Mouse (Mus musculus) retina, embryonic 14.5 days (tissue): ENCODE results near the gene Efcab6.
"Not testable (repeated sequence)": the region's sequence is repeated elsewhere in the genome, so short reads cannot be mapped to it uniquely, and the experiment has no call there.

Experiments used
- DNase-seq: peaks from one replicate; pipeline ENCODE4 v3.0.0-alpha.2; 2015; ENCODE audit warnings: low spot score

The Efcab6 gene

GRCm38 (mm10) chr15:84065140-84065539, at the start of gene Efcab6:
TSS of gene Efcab6 (minus strand) at chr15:84065379.
- peak; percentile 52 for DNase-seq

- no peak for DNase-seq
Observed at GRCm38 (mm10) chr15:84113873-84114272, 48.7 kb upstream of the Efcab6 start.

GRCm38 (mm10) chr15:84108899-84109298, 43.7 kb upstream of the Efcab6 start:
- peak; percentile 69 for DNase-seq

- no peak for DNase-seq
Observed at GRCm38 (mm10) chr15:84105924-84106500, 40.8 kb upstream of the Efcab6 start.

- DNase-seq, result peak; percentile 46
Observed at GRCm38 (mm10) chr15:84105105-84105923, 40.1 kb upstream of the Efcab6 start, which contains the start of gene Sult4a1. TSS of gene Sult4a1 (minus strand) at chr15:84105754.

GRCm38 (mm10) chr15:84104626-84105025, 39.4 kb upstream of the Efcab6 start:
- DNase-seq, result no peak

- not testable (repeated sequence) for DNase-seq
Observed at GRCm38 (mm10) chr15:84097536-84097935, 32.4 kb upstream of the Efcab6 start.

GRCm38 (mm10) chr15:84096051-84096450, 30.9 kb upstream of the Efcab6 start:
- DNase-seq, result no peak

GRCm38 (mm10) chr15:84094921-84095320, 29.7 kb upstream of the Efcab6 start:
- no peak for DNase-seq

GRCm38 (mm10) chr15:84086775-84087174, 21.6 kb upstream of the Efcab6 start:
- DNase-seq, result no peak

- DNase-seq, result no peak
Observed at GRCm38 (mm10) chr15:84086364-84086763, 21.2 kb upstream of the Efcab6 start.

- no peak for DNase-seq
Observed at GRCm38 (mm10) chr15:84080069-84080468, 14.9 kb upstream of the Efcab6 start.

- DNase-seq, result no peak
Observed at GRCm38 (mm10) chr15:84079519-84079918, 14.3 kb upstream of the Efcab6 start.

GRCm38 (mm10) chr15:84078667-84079066, 13.5 kb upstream of the Efcab6 start:
- no peak for DNase-seq

- DNase-seq, result no peak
Observed at GRCm38 (mm10) chr15:84077151-84077550, 12.0 kb upstream of the Efcab6 start.

- peak; percentile 51 for DNase-seq
Observed at GRCm38 (mm10) chr15:84074705-84075185, 9.6 kb upstream of the Efcab6 start.

- DNase-seq, result peak; percentile 86
Observed at GRCm38 (mm10) chr15:84073911-84074704, 8.9 kb upstream of the Efcab6 start.

GRCm38 (mm10) chr15:84073058-84073457, 7.9 kb upstream of the Efcab6 start:
- no peak for DNase-seq

- peak; percentile 87 for DNase-seq
Observed at GRCm38 (mm10) chr15:84072226-84072625, 7.0 kb upstream of the Efcab6 start.

- DNase-seq, result no peak
Observed at GRCm38 (mm10) chr15:84070116-84070676, 5.0 kb upstream of the Efcab6 start.

GRCm38 (mm10) chr15:84069455-84070050, 4.4 kb upstream of the Efcab6 start:
- DNase-seq, result no peak

- no peak for DNase-seq
Observed at GRCm38 (mm10) chr15:84065701-84066100, 522 bp upstream of the Efcab6 start.
